Comparison of ENCODE assay signal across 28 mouse cellular contexts in the genomic region with DNA sequence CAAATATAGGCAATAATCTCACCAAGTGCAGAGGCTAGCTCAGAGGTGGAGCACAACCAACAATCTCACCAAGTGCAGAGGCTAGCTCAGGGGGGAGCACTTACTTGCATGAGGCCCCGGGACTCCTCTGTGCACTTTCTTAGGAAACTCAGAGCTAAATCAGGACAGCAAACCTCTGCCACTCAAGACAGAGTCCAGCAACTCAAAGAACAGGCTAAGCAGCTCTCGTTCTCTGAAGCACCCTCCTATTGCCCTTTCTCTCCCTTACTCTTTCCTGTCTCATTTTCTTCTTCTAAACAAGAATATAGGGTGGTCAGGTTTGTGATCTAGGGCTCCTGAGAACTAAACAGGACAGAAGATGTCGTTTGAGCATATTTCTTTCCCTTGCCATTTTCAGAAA. TPM values are rescaled to one million over a fixed set of nuclear protein-coding genes. Genes with fewer than 3 reads are reported as not detected.
A peak's percentile ranks its signal among the peaks of the same experiment; 100 is the strongest.
DNase-seq lines count a peak whose midpoint lies in the region; ATAC-seq and TF ChIP-seq lines count a peak whose summit lies in the region.
"Had no signal": no experiment of that assay in that cellular context is flagged by ENCODE, and none has a peak within 500 bp of the region (broad histone marks: within the 10 kb centered on the region; RNA-seq: fewer than 3 reads in every experiment).

No protein-coding gene starts in this region.

- H3K9ac ChIP-seq in limb, embryonic 14.5 days (ENCODE audit: low read depth, low read length, severe bottlenecking): no peak overlapping the region
- no peak overlapping the region for H3K9ac ChIP-seq in lung, embryonic 15.5 days
- H3K9ac ChIP-seq in lung, postnatal 0 days (replicated peaks; ENCODE audit: low read depth): no peak overlapping the region
- H3K9ac ChIP-seq in midbrain, embryonic 16.5 days (ENCODE audit: low read depth, low read length): no peak overlapping the region
- H3K9ac ChIP-seq: embryonic facial prominence, embryonic 13.5 days; embryonic facial prominence, embryonic 15.5 days; forebrain, embryonic 12.5 days had no signal

- no peak for ATAC-seq in limb, embryonic 14.5 days (ENCODE audit: low FRiP score, low read depth)
- ATAC-seq in lung, embryonic 15.5 days (ENCODE audit: borderline replicate concordance, extremely low read depth, low FRiP score, low TSS enrichment): no peak
- peak; percentile 63 for ATAC-seq in lung, postnatal 0 days
- ATAC-seq in midbrain, embryonic 16.5 days: no peak
- ATAC-seq: activated CD4-positive, CD25-positive, alpha-beta regulatory T cell, adult 4 months; CD4-positive, CD25-positive, alpha-beta regulatory T cell, adult 4 months; forebrain, embryonic 14.5 days; Patski had no signal

- no peak overlapping the region for H3K27ac ChIP-seq in limb, embryonic 14.5 days (replicated peaks; ENCODE audit: low read depth, low read length)
- H3K27ac ChIP-seq in limb, embryonic 10.5 days: no peak overlapping the region
- H3K27ac ChIP-seq in lung, embryonic 15.5 days: peak overlapping the region; percentile 53
- peak overlapping the region; percentile 57; the same call in 1 of the 2 replicates for H3K27ac ChIP-seq in lung, postnatal 0 days (ENCODE audit: low read length)
- no peak overlapping the region for H3K27ac ChIP-seq in midbrain, embryonic 16.5 days (ENCODE audit: low read length)
- H3K27ac ChIP-seq: embryonic facial prominence, embryonic 13.5 days; embryonic facial prominence, embryonic 15.5 days; forebrain, embryonic 10.5 days; forebrain, embryonic 12.5 days had no signal

- no peak overlapping the region for H3K4me3 ChIP-seq in limb, embryonic 14.5 days (replicated peaks; ENCODE audit: low read length)
- H3K4me3 ChIP-seq in limb, embryonic 10.5 days: no peak overlapping the region
- H3K4me3 ChIP-seq in lung, embryonic 15.5 days: no peak overlapping the region
- no peak overlapping the region for H3K4me3 ChIP-seq in lung, postnatal 0 days (ENCODE audit: low read depth, low read length)
- no peak overlapping the region for H3K4me3 ChIP-seq in midbrain, embryonic 16.5 days (ENCODE audit: low read depth, low read length)
- H3K4me3 ChIP-seq: embryonic facial prominence, embryonic 13.5 days; embryonic facial prominence, embryonic 15.5 days; erythroblast, embryonic 14.5 days; forebrain, embryonic 10.5 days; forebrain, embryonic 12.5 days had no signal

- TF ChIP-seq EP300 in lung, postnatal 0 days (IDR thresholded peaks at IDR 0.05): no peak

- DNase-seq in limb, embryonic 14.5 days (ENCODE audit: low spot score): peak; percentile 1
- DNase-seq in limb, embryonic 10.5 days (ENCODE audit: low spot score): no peak
- no peak for DNase-seq in lung, postnatal 4 days
- DNase-seq in lung, postnatal 0 days (ENCODE audit: low spot score): peak; percentile 60
- no peak for DNase-seq in lung, postnatal 10 days
- DNase-seq: adrenal gland, adult 8-10 months; adrenal gland, postnatal 14 days; adrenal gland, postnatal 36 days; B cell, adult 2 months; cerebellum, adult 11-12 months; cerebellum, adult 8-10 months; cerebellum, adult 9-11 months; cerebellum, postnatal 14 days; cerebellum, postnatal 36 days; embryo, embryonic 11 days had no signal

- no peaks in the 10 kb centered on the region for H3K4me1 ChIP-seq in limb, embryonic 14.5 days (ENCODE audit: control insufficient read depth, insufficient read depth, low read length)
- H3K4me1 ChIP-seq in limb, embryonic 10.5 days: no peaks in the 10 kb centered on the region
- no peaks in the 10 kb centered on the region for H3K4me1 ChIP-seq in lung, embryonic 15.5 days
- no peaks in the 10 kb centered on the region for H3K4me1 ChIP-seq in lung, postnatal 0 days (ENCODE audit: insufficient read depth, low read depth, low read length)
- H3K4me1 ChIP-seq in midbrain, embryonic 16.5 days (ENCODE audit: control insufficient read depth, insufficient read depth, low read length): no peaks in the 10 kb centered on the region
- H3K4me1 ChIP-seq: embryonic facial prominence, embryonic 13.5 days; embryonic facial prominence, embryonic 15.5 days; forebrain, embryonic 10.5 days; forebrain, embryonic 12.5 days had no signal

- H3K36me3 ChIP-seq in limb, embryonic 14.5 days (ENCODE audit: control insufficient read depth, insufficient read depth, low read length): no peaks in the 10 kb centered on the region
- H3K36me3 ChIP-seq in limb, embryonic 10.5 days: no peaks in the 10 kb centered on the region
- no peaks in the 10 kb centered on the region for H3K36me3 ChIP-seq in lung, embryonic 15.5 days
- no peaks in the 10 kb centered on the region for H3K36me3 ChIP-seq in lung, postnatal 0 days (ENCODE audit: insufficient read depth, low read length)
- no peaks in the 10 kb centered on the region for H3K36me3 ChIP-seq in midbrain, embryonic 16.5 days (ENCODE audit: control insufficient read depth, insufficient read depth, low read length)
- H3K36me3 ChIP-seq: embryonic facial prominence, embryonic 13.5 days; embryonic facial prominence, embryonic 15.5 days; forebrain, embryonic 10.5 days; forebrain, embryonic 12.5 days; G1E had no signal

- no peak overlapping the region for H3K4me2 ChIP-seq in limb, embryonic 14.5 days (replicated peaks; ENCODE audit: low read depth, low read length, severe bottlenecking)
- no peak overlapping the region for H3K4me2 ChIP-seq in lung, embryonic 15.5 days
- H3K4me2 ChIP-seq in lung, postnatal 0 days (replicated peaks; ENCODE audit: low read depth, low read length): no peak overlapping the region
- no peak overlapping the region for H3K4me2 ChIP-seq in midbrain, embryonic 16.5 days (ENCODE audit: low read length)
- H3K4me2 ChIP-seq: embryonic facial prominence, embryonic 13.5 days; embryonic facial prominence, embryonic 15.5 days; forebrain, embryonic 12.5 days had no signal

- TF ChIP-seq CTCF in lung, postnatal 0 days (IDR thresholded peaks at IDR 0.05): no peak

- no peaks in the 10 kb centered on the region for H3K9me3 ChIP-seq in limb, embryonic 14.5 days (ENCODE audit: control insufficient read depth, low read length)
- H3K9me3 ChIP-seq in limb, embryonic 10.5 days (replicated peaks): no peaks in the 10 kb centered on the region; the same call in 1 of the 2 replicates
- peaks cover 3% of the 10 kb centered on the region; the same call in 1 of the 2 replicates for H3K9me3 ChIP-seq in lung, embryonic 15.5 days
- no peaks in the 10 kb centered on the region for H3K9me3 ChIP-seq in lung, postnatal 0 days (ENCODE audit: low read length)
- H3K9me3 ChIP-seq in midbrain, embryonic 16.5 days (replicated peaks; ENCODE audit: control insufficient read depth, low read length, poor library complexity, severe bottlenecking): 0 out of 2 replicates have a peak, but pooled peaks cover 2% of the 10 kb centered on the region
- H3K9me3 ChIP-seq: embryonic facial prominence, embryonic 15.5 days; G1E had no signal

- H3K27me3 ChIP-seq in limb, embryonic 14.5 days (ENCODE audit: control insufficient read depth, insufficient read depth, low read length): no peaks in the 10 kb centered on the region
- no peaks in the 10 kb centered on the region for H3K27me3 ChIP-seq in limb, embryonic 10.5 days (ENCODE audit: low read depth, poor library complexity, severe bottlenecking)
- H3K27me3 ChIP-seq in lung, embryonic 15.5 days: no peaks in the 10 kb centered on the region
- H3K27me3 ChIP-seq in lung, postnatal 0 days (replicated peaks; ENCODE audit: insufficient read depth, low read length): no peaks in the 10 kb centered on the region
- H3K27me3 ChIP-seq in midbrain, embryonic 16.5 days (ENCODE audit: control insufficient read depth, insufficient read depth, low read depth, low read length): no peaks in the 10 kb centered on the region
- H3K27me3 ChIP-seq: embryonic facial prominence, embryonic 13.5 days; embryonic facial prominence, embryonic 15.5 days; forebrain, embryonic 12.5 days had no signal

- no peak for TF ChIP-seq POLR2A in limb, embryonic 14.5 days (IDR thresholded peaks at IDR 0.05; ENCODE audit: borderline replicate concordance, extremely low read depth, insufficient read depth, insufficient read length)

- 70% methylated on average over 3 of the region's 3 CpGs for WGBS in limb, embryonic 14.5 days
- WGBS in limb, embryonic 10.5 days: 81% methylated on average over 3 of the region's 3 CpGs
- 54% methylated on average over 3 of the region's 3 CpGs for WGBS in lung, embryonic 15.5 days
- WGBS in lung, postnatal 0 days: 36% methylated on average over 3 of the region's 3 CpGs
- 78% methylated on average over 3 of the region's 3 CpGs for WGBS in midbrain, embryonic 16.5 days

RNA-seq across cellular contexts. Expression of gene Cyp2f2, which starts 7.7 kb away (rescaled TPM):
- 0.11 and 0.31 TPM in 2 replicates for polyA plus RNA-seq in limb, embryonic 14.5 days (2012; rRNA removed)
- 0.14 TPM in 1 of 2 replicates, not detected in the other for polyA plus RNA-seq in limb, embryonic 14.5 days (2014; fragmentation: Nextera tagmentation; extraction: Ambion mirVana)
- polyA plus RNA-seq in limb, embryonic 10.5 days (2016; fragmentation: Nextera tagmentation; extraction: Ambion mirVana): not detected in 2 replicates
- polyA plus RNA-seq in lung, embryonic 15.5 days (2015; fragmentation: Nextera tagmentation; extraction: Ambion mirVana): 42.3 and 50.3 TPM in 2 replicates
- 585 and 665 TPM in 2 replicates for polyA plus RNA-seq in lung, postnatal 0 days (2015; fragmentation: Nextera tagmentation; extraction: Ambion mirVana)
- 0.15 TPM in 1 of 2 replicates, not detected in the other for polyA plus RNA-seq in midbrain, embryonic 16.5 days (2015; fragmentation: Nextera tagmentation; extraction: Ambion mirVana)
- polyA plus RNA-seq: activated CD4-positive, CD25-positive, alpha-beta regulatory T cell, adult 4 months; CD4-positive, CD25-positive, alpha-beta regulatory T cell, adult 4 months; embryonic facial prominence, embryonic 11.5 days; erythroblast, embryonic 14.5 days; forebrain, embryonic 10.5 days; forebrain, embryonic 12.5 days; forebrain, embryonic 14.5 days; G1E; Patski had no signal

RNA-seq across cellular contexts. Expression of gene Cyp2t4, which starts 41.5 kb away (rescaled TPM):
- polyA plus RNA-seq in limb, embryonic 14.5 days (2012; rRNA removed): not detected in 2 replicates
- not detected in 2 replicates for polyA plus RNA-seq in limb, embryonic 14.5 days (2014; fragmentation: Nextera tagmentation; extraction: Ambion mirVana)
- polyA plus RNA-seq in limb, embryonic 10.5 days (2016; fragmentation: Nextera tagmentation; extraction: Ambion mirVana): 0.11 and 0.19 TPM in 2 replicates
- polyA plus RNA-seq in lung, embryonic 15.5 days (2015; fragmentation: Nextera tagmentation; extraction: Ambion mirVana): 0.10 and 0.24 TPM in 2 replicates
- 0.14 TPM in 1 of 2 replicates, not detected in the other for polyA plus RNA-seq in lung, postnatal 0 days (2015; fragmentation: Nextera tagmentation; extraction: Ambion mirVana)
- 0.21 and 0.25 TPM in 2 replicates for polyA plus RNA-seq in midbrain, embryonic 16.5 days (2015; fragmentation: Nextera tagmentation; extraction: Ambion mirVana)
- polyA plus RNA-seq: embryonic facial prominence, embryonic 11.5 days; erythroblast, embryonic 14.5 days; forebrain, embryonic 14.5 days; G1E had no signal

RNA-seq across cellular contexts. Expression of gene Egln2, which starts 54.6 kb away (rescaled TPM):
- polyA plus RNA-seq in limb, embryonic 14.5 days (2012; rRNA removed): 88.3 and 96.4 TPM in 2 replicates
- 41.9 and 49.2 TPM in 2 replicates for polyA plus RNA-seq in limb, embryonic 14.5 days (2014; fragmentation: Nextera tagmentation; extraction: Ambion mirVana)
- polyA plus RNA-seq in limb, embryonic 10.5 days (2016; fragmentation: Nextera tagmentation; extraction: Ambion mirVana): 95.2 and 97.8 TPM in 2 replicates
- 82.3 and 83.5 TPM in 2 replicates for polyA plus RNA-seq in lung, embryonic 15.5 days (2015; fragmentation: Nextera tagmentation; extraction: Ambion mirVana)
- polyA plus RNA-seq in lung, postnatal 0 days (2015; fragmentation: Nextera tagmentation; extraction: Ambion mirVana): 68.0 and 75.1 TPM in 2 replicates
- polyA plus RNA-seq in midbrain, embryonic 16.5 days (2015; fragmentation: Nextera tagmentation; extraction: Ambion mirVana): 91.5 and 95.7 TPM in 2 replicates

Comparison
In these comparisons a context has a peak if more than half of its experiments do, and no peak if none do; other contexts are left out.
1. DNase-seq: peak in limb, embryonic 14.5 days (single experiment) and lung, postnatal 0 days (single experiment); none in limb, embryonic 10.5 days (single experiment), lung, postnatal 4 days (0 of 2) and lung, postnatal 10 days (single experiment).
2. H3K27ac ChIP-seq: peak in lung, embryonic 15.5 days (single experiment) and lung, postnatal 0 days (single experiment); none in limb, embryonic 14.5 days (single experiment), limb, embryonic 10.5 days (single experiment) and midbrain, embryonic 16.5 days (single experiment).
3. RNA of gene Cyp2f2, which starts 7.7 kb away (polyA plus RNA-seq): 585 to 665 TPM in lung, postnatal 0 days and 42.3 to 50.3 TPM in lung, embryonic 15.5 days; 0.11 to 0.31 TPM in limb, embryonic 14.5 days, 0.15 TPM in midbrain, embryonic 16.5 days and not detected in limb, embryonic 10.5 days; every median in the first group is over 10 times any median in the second.